Mouse (Mus musculus): ENCODE data around the gene Mtr. TPM values are rescaled to one million over a fixed set of nuclear protein-coding genes. Genes with fewer than 3 reads are reported as not detected.

The Mtr gene
- total RNA-seq, 2 experiments from 2014 or later = 35.7 to 36.0 TPM

GRCm38 (mm10) chr13:12232141-12232540 is 25.8 kb downstream of the Mtr start:
- no peak for DNase-seq

GRCm38 (mm10) chr13:12228248-12228647 is 29.7 kb downstream of the Mtr start:
- DNase-seq = no peak

- DNase-seq = no peak
Measured at GRCm38 (mm10) chr13:12227606-12228005, 30.3 kb downstream of the Mtr start.

- DNase-seq = no peak
Measured at GRCm38 (mm10) chr13:12218603-12219002, 39.3 kb downstream of the Mtr start.

GRCm38 (mm10) chr13:12214922-12215321 is 43.0 kb downstream of the Mtr start:
- DNase-seq = peak; percentile 23

- peak; percentile 52 for DNase-seq
Measured at GRCm38 (mm10) chr13:12211058-12211457, 46.9 kb downstream of the Mtr start.

- peak; percentile 70 for DNase-seq
Measured at GRCm38 (mm10) chr13:12210023-12210762, 47.7 kb downstream of the Mtr start.

- DNase-seq = peak; percentile 52
Measured at GRCm38 (mm10) chr13:12200372-12200771, 57.5 kb downstream of the Mtr start.

- DNase-seq = no peak
Measured at GRCm38 (mm10) chr13:12198486-12198885, 59.4 kb downstream of the Mtr start.

GRCm38 (mm10) chr13:12196861-12197260 is 61.1 kb downstream of the Mtr start:
- DNase-seq = peak; percentile 27

- peak; percentile 79 for DNase-seq
Measured at GRCm38 (mm10) chr13:12196012-12196411, 61.9 kb downstream of the Mtr start.

- DNase-seq = no peak
Measured at GRCm38 (mm10) chr13:12194942-12195662, 62.8 kb downstream of the Mtr start.

- peak; percentile 44 for DNase-seq
Measured at GRCm38 (mm10) chr13:12189219-12189618, 68.7 kb downstream of the Mtr start.

- no peak for DNase-seq
Measured at GRCm38 (mm10) chr13:12188804-12189203, 69.1 kb downstream of the Mtr start.

GRCm38 (mm10) chr13:12179481-12179880 is 78.4 kb downstream of the Mtr start:
- no peak for DNase-seq

GRCm38 (mm10) chr13:12176761-12177160 is 81.2 kb downstream of the Mtr start:
- no peak for DNase-seq

- DNase-seq = no peak
Measured at GRCm38 (mm10) chr13:12175988-12176736, 81.8 kb downstream of the Mtr start.

- no peak for DNase-seq
Measured at GRCm38 (mm10) chr13:12167276-12167675, 90.6 kb downstream of the Mtr start.

- DNase-seq = no peak
Measured at GRCm38 (mm10) chr13:12166386-12166785, 91.5 kb downstream of the Mtr start.

GRCm38 (mm10) chr13:12165461-12166058 is 92.4 kb downstream of the Mtr start:
- DNase-seq = no peak

GRCm38 (mm10) chr13:12162457-12162856 is 95.5 kb downstream of the Mtr start:
- DNase-seq = no peak

- peak; percentile 67 for DNase-seq
Measured at GRCm38 (mm10) chr13:12160121-12160475, 97.8 kb downstream of the Mtr start.

Measured in heart, postnatal 4 days (tissue).